Mouse (Mus musculus) ovary, adult 2 months (tissue): Measurements from ENCODE around the gene Asap3. TPM values are rescaled to one million over a fixed set of nuclear protein-coding genes. Genes with fewer than 3 reads are reported as not detected.

Experiments
- polyA plus RNA-seq: library from polyadenylated mRNA; depleted of rRNA; stranded (reverse); fragments of >200 nt; gene quantifications from 2 replicates; pipeline ENCODE4 v1.2.3, GENCODE M21; 2012; rRNA removed

Asap3 gene
- polyA plus RNA-seq, result 8.2 and 8.4 TPM in 2 replicates

GRCm38 (mm10) chr4:136206033-136206893 lies at the start of gene Asap3:
TSS of gene Asap3 (plus strand) at chr4:136206365.

GRCm38 (mm10) chr4:136172011-136172541 lies 34.1 kb upstream of the Asap3 start, which contains the start of gene E2f2:
TSS of gene E2f2 (plus strand) at chr4:136172394.

DNA sequence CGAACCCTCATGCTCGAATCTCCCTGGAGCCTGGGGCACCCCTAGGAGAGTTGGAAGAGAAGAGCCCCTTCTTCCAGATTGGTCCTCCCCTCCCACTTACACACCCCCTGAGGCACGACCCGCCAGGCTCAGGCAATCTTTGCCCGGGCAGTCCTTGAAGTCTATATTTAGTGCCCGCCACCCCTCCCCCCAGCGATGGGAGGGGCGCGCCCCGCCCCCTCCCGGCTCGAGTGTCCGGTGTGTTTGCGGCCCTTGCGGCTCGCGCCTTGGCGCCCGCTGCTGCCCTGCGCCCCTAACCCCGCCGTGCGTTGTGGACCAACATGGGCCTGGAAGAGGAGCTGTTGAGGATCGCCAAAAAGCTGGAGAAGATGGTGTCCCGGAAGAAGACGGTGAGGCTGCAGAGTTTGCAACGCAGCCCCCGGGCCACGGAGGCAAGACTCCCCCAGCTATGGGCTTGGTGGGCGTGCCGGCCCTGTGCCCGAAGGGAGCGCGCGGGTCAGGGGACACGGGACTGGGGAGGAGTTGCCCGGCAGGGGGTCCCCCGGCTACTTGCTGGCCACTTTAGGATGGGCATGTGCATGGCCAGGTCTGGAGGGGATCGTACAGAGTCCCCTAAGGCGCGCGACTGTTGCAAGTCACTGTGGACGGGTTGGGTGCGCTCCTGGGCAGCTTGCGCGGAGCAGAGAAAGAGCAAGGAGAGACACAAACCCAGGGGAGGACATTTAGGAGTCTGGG lies 41.7 kb downstream of the Asap3 start, which contains the start of gene Tcea3:
Gene Tcea3, plus strand, starts transcription at position 1 of the 735 bp plus-strand sequence.

GRCm38 (mm10) chr4:136284455-136284854 lies 78.3 kb downstream of the Asap3 start, which contains the start of gene Zfp46:
TSS of gene Zfp46 (plus strand) at chr4:136284683.

Other genes starting within 250 kb of the Asap3 start
- 28.5 and 30.1 TPM in 2 replicates for gene Gale, start 242.6 kb upstream of the Asap3 start, polyA plus RNA-seq
- gene Lypla2, start 233.7 kb upstream of the Asap3 start, polyA plus RNA-seq, result 120 and 136 TPM in 2 replicates
- gene Pithd1, start 219.1 kb upstream of the Asap3 start, polyA plus RNA-seq, result 71.2 and 117 TPM in 2 replicates
- 8.3 and 9.8 TPM in 2 replicates for gene Eloa, start 184.6 kb upstream of the Asap3 start, polyA plus RNA-seq
- 339 and 546 TPM in 2 replicates for gene Rpl11, start 152.9 kb upstream of the Asap3 start, polyA plus RNA-seq
- 569 and 609 TPM in 2 replicates for gene Id3, start 62.9 kb upstream of the Asap3 start, polyA plus RNA-seq
- 3.3 and 5.5 TPM in 2 replicates for gene E2f2, start 34.0 kb upstream of the Asap3 start, polyA plus RNA-seq
- gene Tcea3, start 41.4 kb downstream of the Asap3 start, polyA plus RNA-seq, result 5.1 and 5.4 TPM in 2 replicates
- gene Zfp46, start 78.3 kb downstream of the Asap3 start, polyA plus RNA-seq, result 19.6 and 28.4 TPM in 2 replicates
- 7.8 and 9.7 TPM in 2 replicates for gene Hnrnpr, start 104.6 kb downstream of the Asap3 start, polyA plus RNA-seq
- 5.3 and 5.5 TPM in 2 replicates for gene Htr1d, start 217.2 kb downstream of the Asap3 start, polyA plus RNA-seq